Mouse (Mus musculus): Measurements from ENCODE around the gene Llgl2. TPM values are rescaled to one million over a fixed set of nuclear protein-coding genes. Genes with fewer than 3 reads are reported as not detected.

Llgl2 gene
- total and polyA plus RNA-seq, 3 experiments: 3.8 to 12.3 (median 9.2) TPM

GRCm38 (mm10) chr11:115872437-115872836 lies 48.6 kb downstream of the Llgl2 start:
- in situ Hi-C loops (cut with MboI; ENCODE audit: low pct_ligation_motif_present, low pct_unique_long_range_greater_than_20kb, low sequenced_read_pairs): no loop called here
- DNase-seq (ENCODE audit: extremely low read depth): no peak
- no peak overlapping the region for H3K27ac ChIP-seq (ENCODE audit: insufficient read depth, low read depth)
- no peak overlapping the region for H3K4me2 ChIP-seq (ENCODE audit: insufficient read depth, low read depth, poor library complexity, severe bottlenecking)
- no peaks in the 10 kb centered on the region for H3K79me2 ChIP-seq (replicated peaks; ENCODE audit: control insufficient read depth, extremely low read depth, insufficient read depth, poor library complexity, severe bottlenecking)
- peaks cover 3% of the 10 kb centered on the region for H3K9me3 ChIP-seq (replicated peaks; ENCODE audit: low read length)
- H3K36me3 ChIP-seq (replicated peaks in 1 of 2; ENCODE audit: control insufficient read depth in 1 of 2, insufficient read depth in 1 of 2, low read length in 1 of 2): no peaks in the 10 kb centered on the region
- peaks cover 8 to 23% of the 10 kb centered on the region in 2 experiments for H3K4me1 ChIP-seq (ENCODE audit: control insufficient read depth in 1 of 2, insufficient read depth in 2 of 2)
- dilution Hi-C loops (cut with MboI; ENCODE audit: extremely low pct_ligation_motif_present, extremely low pct_unique_long_range_greater_than_20kb, low sequenced_read_pairs): no loop called here
- H3K27me3 ChIP-seq (replicated peaks): peaks cover 16% of the 10 kb centered on the region
- H3K9ac ChIP-seq (ENCODE audit: insufficient read depth, low read depth): no peak overlapping the region
- H3K4me3 ChIP-seq (replicated peaks in 1 of 3; ENCODE audit: low read depth in 2 of 3, low read length in 2 of 3, poor library complexity in 1 of 3): no peak overlapping the region
- no peak for TF ChIP-seq KAT2A (IDR thresholded peaks at IDR 0.05; ENCODE audit: insufficient replicate concordance, low read length)
- no peak for TF ChIP-seq ETS1 (conservative IDR thresholded peaks at IDR 0.05; ENCODE audit: low read depth, low read length)
- TF ChIP-seq MXI1 (IDR thresholded peaks at IDR 0.05; ENCODE audit: low read depth, low read length): no peak
- no peak for TF ChIP-seq E2F4 (IDR thresholded peaks at IDR 0.05; ENCODE audit: insufficient replicate concordance, low read depth, low read length)
- no peak for TF ChIP-seq ZKSCAN1 (IDR thresholded peaks at IDR 0.05; ENCODE audit: borderline replicate concordance, low read depth, low read length)
- no peak for TF ChIP-seq SMC3 (IDR thresholded peaks at IDR 0.05; ENCODE audit: low read depth, low read length)
- no peak for TF ChIP-seq SIN3A (IDR thresholded peaks at IDR 0.05; ENCODE audit: low read length)

- Histone ChIP-seq H3K9me3 (replicated peaks; ENCODE audit: low read length) (no peaks in the 10 kb centered on the region), H3K4me2 (ENCODE audit: insufficient read depth, low read depth, poor library complexity, severe bottlenecking) (no peak overlapping the region), H3K4me3 (replicated peaks in 1 of 3; ENCODE audit: low read depth in 2 of 3, low read length in 2 of 3, poor library complexity in 1 of 3) (no peak overlapping the region), H3K27ac (ENCODE audit: insufficient read depth, low read depth) (no peak overlapping the region), H3K9ac (ENCODE audit: insufficient read depth, low read depth) (no peak overlapping the region), H3K36me3 (replicated peaks in 1 of 2; ENCODE audit: control insufficient read depth in 1 of 2, insufficient read depth in 1 of 2, low read length in 1 of 2) (no peaks in the 10 kb centered on the region), H3K79me2 (replicated peaks; ENCODE audit: control insufficient read depth, extremely low read depth, insufficient read depth, poor library complexity, severe bottlenecking) (no peaks in the 10 kb centered on the region), H3K27me3 (replicated peaks) (peaks cover 5% of the 10 kb centered on the region), H3K4me1 (ENCODE audit: control insufficient read depth in 1 of 2, insufficient read depth in 2 of 2) (peaks cover 5 to 20% of the 10 kb centered on the region in 2 experiments; a peak in 3 of 4 replicates)
- dilution Hi-C loops (cut with MboI; ENCODE audit: extremely low pct_ligation_motif_present, extremely low pct_unique_long_range_greater_than_20kb, low sequenced_read_pairs): no loop called here
- TF ChIP-seq CTCF (conservative IDR thresholded peaks at IDR 0.05 in 1 of 2, IDR thresholded peaks at IDR 0.05 in 1 of 2; ENCODE audit: low read depth in 2 of 2, low read length in 2 of 2): no peak
- no peak for TF ChIP-seq PAX5 (IDR thresholded peaks at IDR 0.05; ENCODE audit: low read length)
- TF ChIP-seq MAFK (IDR thresholded peaks at IDR 0.05; ENCODE audit: insufficient replicate concordance, low read length): peak; percentile 85
- no peak for TF ChIP-seq MXI1 (IDR thresholded peaks at IDR 0.05; ENCODE audit: low read depth, low read length)
- no peak for DNase-seq (ENCODE audit: extremely low read depth)
- in situ Hi-C loops (cut with MboI; ENCODE audit: low pct_ligation_motif_present, low pct_unique_long_range_greater_than_20kb, low sequenced_read_pairs): no loop called here
Observed at GRCm38 (mm10) chr11:115875935-115876334, 52.1 kb downstream of the Llgl2 start.

GRCm38 (mm10) chr11:115876438-115876837 lies 52.6 kb downstream of the Llgl2 start:
- in situ Hi-C loops (cut with MboI; ENCODE audit: low pct_ligation_motif_present, low pct_unique_long_range_greater_than_20kb, low sequenced_read_pairs): no loop called here
- Histone ChIP-seq H3K4me3 (replicated peaks in 1 of 3; ENCODE audit: low read depth in 2 of 3, low read length in 2 of 3, poor library complexity in 1 of 3) (no peak overlapping the region), H3K79me2 (replicated peaks; ENCODE audit: control insufficient read depth, extremely low read depth, insufficient read depth, poor library complexity, severe bottlenecking) (no peaks in the 10 kb centered on the region), H3K4me1 (ENCODE audit: control insufficient read depth in 1 of 2, insufficient read depth in 2 of 2) (peaks cover 5 to 20% of the 10 kb centered on the region in 2 experiments; a peak in 3 of 4 replicates), H3K36me3 (replicated peaks in 1 of 2; ENCODE audit: control insufficient read depth in 1 of 2, insufficient read depth in 1 of 2, low read length in 1 of 2) (no peaks in the 10 kb centered on the region), H3K4me2 (ENCODE audit: insufficient read depth, low read depth, poor library complexity, severe bottlenecking) (no peak overlapping the region), H3K27me3 (replicated peaks) (peaks cover 2% of the 10 kb centered on the region), H3K9ac (ENCODE audit: insufficient read depth, low read depth) (no peak overlapping the region), H3K9me3 (replicated peaks; ENCODE audit: low read length) (no peaks in the 10 kb centered on the region), H3K27ac (ENCODE audit: insufficient read depth, low read depth) (no peak overlapping the region)
- TF ChIP-seq EP300 (IDR thresholded peaks at IDR 0.05; ENCODE audit: low read length) (no peak), CTCF (conservative IDR thresholded peaks at IDR 0.05 in 1 of 2, IDR thresholded peaks at IDR 0.05 in 1 of 2; ENCODE audit: low read depth in 2 of 2, low read length in 2 of 2) (peak; percentile 11 to 42; a peak in 2 of 4 replicates), ELF1 (IDR thresholded peaks at IDR 0.05; ENCODE audit: low read depth, low read length) (no peak), UBTF (IDR thresholded peaks at IDR 0.05; ENCODE audit: low read depth, low read length) (no peak)
- DNase-seq (ENCODE audit: extremely low read depth): no peak
- dilution Hi-C loops (cut with MboI; ENCODE audit: extremely low pct_ligation_motif_present, extremely low pct_unique_long_range_greater_than_20kb, low sequenced_read_pairs): no loop called here
